Mouse (Mus musculus): ENCODE data around the gene Xcl1. TPM values are rescaled to one million over a fixed set of nuclear protein-coding genes. Genes with fewer than 3 reads are reported as not detected.

The Xcl1 gene
- polyA plus RNA-seq, 1 experiment from 2014 or later, result not detected

GRCm38 (mm10) chr1:164898846-164899351 is 36.4 kb downstream of the Xcl1 start:
- H3K4me3 ChIP-seq, result peak overlapping the region; percentile 51
- H3K9ac ChIP-seq, result peak overlapping the region; percentile 75
- ATAC-seq, result peak; percentile 97
- no peaks in the 10 kb centered on the region for H3K36me3 ChIP-seq (ENCODE audit: poor library complexity, severe bottlenecking)
- WGBS, result under 1% methylated on average over 22 of the region's 22 CpGs
- H3K4me2 ChIP-seq, result peak overlapping the region; percentile 68
- H3K27me3 ChIP-seq, result no peaks in the 10 kb centered on the region
- H3K4me1 ChIP-seq, result peaks cover 12% of the 10 kb centered on the region; the same call in 1 of the 2 replicates
- peak overlapping the region; percentile 81 for H3K27ac ChIP-seq
- no peaks in the 10 kb centered on the region for H3K9me3 ChIP-seq (replicated peaks)

GRCm38 (mm10) chr1:164897163-164897817 is 38.0 kb downstream of the Xcl1 start:
- WGBS, result 29% methylated on average over 5 of the region's 5 CpGs
- Histone ChIP-seq H3K27ac (no peak overlapping the region), H3K27me3 (no peaks in the 10 kb centered on the region), H3K4me3 (no peak overlapping the region), H3K4me2 (no peak overlapping the region), H3K36me3 (ENCODE audit: poor library complexity, severe bottlenecking) (no peaks in the 10 kb centered on the region), H3K9ac (no peak overlapping the region), H3K9me3 (replicated peaks) (no peaks in the 10 kb centered on the region), H3K4me1 (peaks cover 12% of the 10 kb centered on the region; the same call in 1 of the 2 replicates)
- no peak for ATAC-seq

- H3K9me3 ChIP-seq (replicated peaks), result no peaks in the 10 kb centered on the region
- no peak overlapping the region for H3K4me3 ChIP-seq
- 64% methylated on average over 16 of the region's 16 CpGs for WGBS
- no peak overlapping the region for H3K4me2 ChIP-seq
- no peaks in the 10 kb centered on the region for H3K27me3 ChIP-seq
- H3K27ac ChIP-seq, result no peak overlapping the region
- peaks cover 12% of the 10 kb centered on the region; the same call in 1 of the 2 replicates for H3K4me1 ChIP-seq
- H3K36me3 ChIP-seq (ENCODE audit: poor library complexity, severe bottlenecking), result no peaks in the 10 kb centered on the region
- ATAC-seq, result no peak
- H3K9ac ChIP-seq, result no peak overlapping the region
These were observed 38.8 kb downstream of the Xcl1 start for GRCm38 (mm10) chr1:164896211-164897145.

GRCm38 (mm10) chr1:164895806-164896205 is 39.5 kb downstream of the Xcl1 start:
- peaks cover 12% of the 10 kb centered on the region; the same call in 1 of the 2 replicates for H3K4me1 ChIP-seq
- ATAC-seq, result no peak
- no peaks in the 10 kb centered on the region for H3K9me3 ChIP-seq (replicated peaks)
- no peak overlapping the region for H3K4me3 ChIP-seq
- H3K27me3 ChIP-seq, result no peaks in the 10 kb centered on the region
- WGBS, result 69% methylated on average over 2 of the region's 2 CpGs
- no peaks in the 10 kb centered on the region for H3K36me3 ChIP-seq (ENCODE audit: poor library complexity, severe bottlenecking)
- no peak overlapping the region for H3K4me2 ChIP-seq
- H3K9ac ChIP-seq, result no peak overlapping the region
- H3K27ac ChIP-seq, result no peak overlapping the region

- no peak for ATAC-seq
- Histone ChIP-seq H3K36me3 (ENCODE audit: poor library complexity, severe bottlenecking) (no peaks in the 10 kb centered on the region), H3K27ac (no peak overlapping the region), H3K4me3 (no peak overlapping the region), H3K9ac (no peak overlapping the region), H3K27me3 (no peaks in the 10 kb centered on the region), H3K9me3 (replicated peaks) (no peaks in the 10 kb centered on the region), H3K4me2 (no peak overlapping the region), H3K4me1 (no peaks in the 10 kb centered on the region)
- WGBS, result 84% methylated on average over 4 of the region's 4 CpGs
These were observed 45.0 kb downstream of the Xcl1 start for GRCm38 (mm10) chr1:164890366-164890765.

GRCm38 (mm10) chr1:164888563-164888962 is 46.8 kb downstream of the Xcl1 start:
- no peak overlapping the region for H3K4me2 ChIP-seq
- H3K4me1 ChIP-seq, result no peaks in the 10 kb centered on the region
- no peaks in the 10 kb centered on the region for H3K36me3 ChIP-seq (ENCODE audit: poor library complexity, severe bottlenecking)
- H3K27ac ChIP-seq, result no peak overlapping the region
- H3K9me3 ChIP-seq (replicated peaks), result no peaks in the 10 kb centered on the region
- no peak for ATAC-seq
- no peaks in the 10 kb centered on the region for H3K27me3 ChIP-seq
- WGBS, result 78% methylated on average over 6 of the region's 6 CpGs
- no peak overlapping the region for H3K9ac ChIP-seq
- no peak overlapping the region for H3K4me3 ChIP-seq

GRCm38 (mm10) chr1:164887775-164888174 is 47.6 kb downstream of the Xcl1 start:
- Histone ChIP-seq H3K4me2 (no peak overlapping the region), H3K27ac (no peak overlapping the region), H3K4me3 (no peak overlapping the region), H3K9ac (no peak overlapping the region), H3K27me3 (no peaks in the 10 kb centered on the region), H3K36me3 (ENCODE audit: poor library complexity, severe bottlenecking) (no peaks in the 10 kb centered on the region), H3K4me1 (no peaks in the 10 kb centered on the region), H3K9me3 (replicated peaks) (no peaks in the 10 kb centered on the region)
- WGBS, result 73% methylated on average over 2 of the region's 2 CpGs
- no peak for ATAC-seq

GRCm38 (mm10) chr1:164881891-164882290 is 53.4 kb downstream of the Xcl1 start:
- H3K27ac ChIP-seq, result no peak overlapping the region
- 74% methylated on average over 3 of the region's 3 CpGs for whole genome bisulfite sequencing
- no peak overlapping the region for H3K9ac ChIP-seq
- no peaks in the 10 kb centered on the region for H3K4me1 ChIP-seq
- H3K36me3 ChIP-seq (ENCODE audit: poor library complexity, severe bottlenecking), result no peaks in the 10 kb centered on the region
- no peaks in the 10 kb centered on the region for H3K9me3 ChIP-seq (replicated peaks)
- ATAC-seq, result no peak
- H3K4me3 ChIP-seq, result no peak overlapping the region
- no peaks in the 10 kb centered on the region for H3K27me3 ChIP-seq
- H3K4me2 ChIP-seq, result no peak overlapping the region

Other genes with a start within 250 kb of the Xcl1 start
- gene Dpt, start 138.9 kb downstream of the Xcl1 start, polyA plus RNA-seq (2015; fragmentation: Nextera tagmentation; extraction: Ambion mirVana), result not detected in 2 replicates
- 0.10 and 0.24 TPM in 2 replicates for gene Tbx19, start 225.2 kb upstream of the Xcl1 start, polyA plus RNA-seq (2015; fragmentation: Nextera tagmentation; extraction: Ambion mirVana)